Mouse (Mus musculus) small intestine, adult 2 months (tissue): ENCODE results near the gene Vmn2r85.

Experiments used
- CTCF ChIP-seq: fragments of 200-500 bp; IDR thresholded peaks from 2 replicates; pipeline ENCODE4 v1.5.1; 2012; ENCODE audit warnings: low read depth, mild to moderate bottlenecking, control low read depth, inconsistent platforms, low read length, moderate library complexity, mixed read lengths; ENCODE audit not compliant: insufficient replicate concordance, insufficient read length; ENCODE audit errors: extremely low read depth
- POLR2A ChIP-seq: fragments of 200-500 bp; IDR thresholded peaks from 2 replicates; pipeline ENCODE4 v1.6.1; 2012; ENCODE audit warnings: low read depth, mild to moderate bottlenecking, control low read depth, inconsistent platforms, low read length, moderate library complexity

DNA sequence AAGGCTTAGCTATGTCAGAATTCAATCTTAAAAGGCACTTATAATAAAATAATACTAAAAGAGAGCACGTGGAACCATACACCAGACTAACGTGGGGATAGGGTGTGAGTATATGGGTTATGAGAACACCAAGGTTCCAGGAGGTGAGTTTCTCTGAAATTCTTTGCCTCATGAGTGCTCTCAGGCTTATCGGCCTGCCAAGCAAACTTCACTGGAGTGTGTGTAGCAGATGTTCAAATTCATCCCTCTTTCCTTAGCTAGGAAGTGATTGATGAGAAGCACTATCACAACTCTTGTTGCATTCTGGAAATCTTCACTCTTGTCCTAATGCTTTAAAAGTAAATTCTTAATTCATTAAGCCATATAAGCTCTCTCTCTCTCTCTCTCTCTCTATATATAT, 9.1 kb downstream of the Vmn2r85 start:
- TF ChIP-seq CTCF (no peak), POLR2A (no peak)
